Mouse (Mus musculus): ENCODE data around the gene Bmpr1a.
"Not testable (repeated sequence)": the region's sequence is repeated elsewhere in the genome, so short reads cannot be mapped to it uniquely, and the experiment has no call there.

The Bmpr1a gene

DNA sequence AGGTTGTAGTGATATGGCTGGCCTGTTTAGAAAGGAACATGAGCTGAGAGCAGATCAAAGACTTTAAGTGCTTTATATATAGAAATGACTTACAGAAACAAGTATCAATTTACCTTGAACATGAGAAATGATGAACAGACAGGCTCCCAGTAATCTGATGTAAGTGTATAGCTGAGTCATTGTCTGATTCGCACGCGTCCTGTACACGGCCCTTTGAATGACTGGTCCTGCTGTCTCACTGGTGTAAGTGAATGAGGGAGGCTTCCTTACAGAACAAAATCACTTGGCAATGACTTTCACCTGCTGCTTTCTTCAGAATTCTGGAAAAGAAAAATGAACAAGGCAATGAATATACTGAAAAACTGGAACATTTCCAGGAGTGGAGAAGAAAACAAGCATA lies 55.5 kb downstream of the Bmpr1a start:
- DNase-seq, result no peak

DNA sequence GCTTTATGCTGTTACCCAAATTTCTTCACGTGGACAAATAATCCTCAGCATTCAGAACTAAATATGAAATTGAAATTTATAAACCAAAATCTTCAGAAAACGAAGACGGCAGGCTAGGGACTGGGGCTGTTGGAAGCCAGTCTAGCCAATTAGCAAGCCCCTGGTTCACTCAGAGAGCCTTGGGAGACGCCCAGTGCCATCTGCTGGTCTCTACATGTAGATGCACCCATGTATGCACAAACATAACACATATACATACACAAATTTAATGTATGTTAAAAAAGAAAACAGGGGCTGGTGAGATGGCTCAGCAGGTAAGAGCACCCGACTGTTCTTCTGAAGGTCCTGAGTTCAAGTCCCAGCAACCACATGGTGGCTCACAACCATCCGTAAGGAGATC lies 56.5 kb downstream of the Bmpr1a start:
- no peak for DNase-seq

DNA sequence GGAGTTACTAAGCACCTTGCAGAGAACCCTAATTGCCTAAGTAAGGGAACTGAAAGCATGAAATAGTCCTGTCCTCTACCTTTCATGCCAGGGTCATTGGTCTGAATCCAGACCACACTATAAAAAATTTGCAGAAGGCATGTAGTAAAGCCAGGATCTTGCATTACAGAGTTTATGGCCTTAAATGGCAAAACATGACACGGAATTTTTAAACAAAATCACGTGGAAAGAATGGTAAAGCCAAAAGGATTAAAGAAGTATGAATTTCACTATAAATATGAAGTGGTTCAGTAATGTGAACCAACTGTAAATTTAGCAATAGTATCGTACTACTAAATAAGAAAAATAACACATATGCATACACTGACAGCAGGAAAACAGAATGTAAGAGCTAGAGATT lies 57.8 kb downstream of the Bmpr1a start:
- DNase-seq, result no peak

DNA sequence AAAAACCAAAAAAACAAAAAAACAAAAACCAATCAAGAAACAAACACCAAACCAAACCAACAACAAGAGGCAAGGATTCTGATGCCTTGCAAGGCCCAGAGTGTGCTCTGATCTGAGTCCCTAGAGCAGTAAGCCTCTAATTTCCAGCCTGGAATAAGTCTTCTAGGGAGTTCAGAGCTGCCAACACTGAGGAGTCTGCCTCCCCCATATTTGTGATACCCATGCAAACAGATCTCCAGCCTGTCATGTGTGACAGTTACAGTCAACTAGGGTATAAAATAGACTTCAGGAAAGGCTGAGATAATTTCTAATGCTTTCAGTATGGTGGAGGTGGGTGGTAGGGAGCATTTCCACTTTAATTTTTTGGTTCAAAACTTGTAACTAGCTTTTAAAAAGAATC lies 58.2 kb downstream of the Bmpr1a start:
- no peak for DNase-seq

- DNase-seq, result no peak
Measured at GRCm38 (mm10) chr14:34444368-34444767, 58.8 kb downstream of the Bmpr1a start.

GRCm38 (mm10) chr14:34442531-34442930 lies 60.6 kb downstream of the Bmpr1a start:
- DNase-seq, result no peak

- DNase-seq, result no peak
Measured at GRCm38 (mm10) chr14:34440526-34441066, 62.5 kb downstream of the Bmpr1a start.

DNA sequence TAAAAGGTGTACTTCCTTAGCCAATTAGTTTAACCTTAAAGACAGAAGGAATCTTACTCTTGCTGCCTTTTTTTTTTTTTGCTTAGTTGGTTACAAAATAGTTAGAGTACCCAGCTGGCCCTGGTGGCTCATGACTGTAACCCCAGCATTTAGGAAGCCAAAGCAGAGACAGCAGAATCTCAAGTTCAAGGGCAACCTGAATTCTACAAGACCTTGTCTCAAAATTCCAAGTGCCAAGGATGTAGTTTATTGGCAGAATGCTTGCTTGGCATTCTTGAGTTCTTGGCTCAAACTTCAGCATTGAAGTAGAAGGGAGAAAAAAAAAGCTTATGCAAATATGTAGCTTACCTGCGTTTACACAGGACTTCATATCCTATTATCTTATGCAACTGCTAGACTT lies 74.1 kb downstream of the Bmpr1a start:
- DNase-seq, result no peak

DNA sequence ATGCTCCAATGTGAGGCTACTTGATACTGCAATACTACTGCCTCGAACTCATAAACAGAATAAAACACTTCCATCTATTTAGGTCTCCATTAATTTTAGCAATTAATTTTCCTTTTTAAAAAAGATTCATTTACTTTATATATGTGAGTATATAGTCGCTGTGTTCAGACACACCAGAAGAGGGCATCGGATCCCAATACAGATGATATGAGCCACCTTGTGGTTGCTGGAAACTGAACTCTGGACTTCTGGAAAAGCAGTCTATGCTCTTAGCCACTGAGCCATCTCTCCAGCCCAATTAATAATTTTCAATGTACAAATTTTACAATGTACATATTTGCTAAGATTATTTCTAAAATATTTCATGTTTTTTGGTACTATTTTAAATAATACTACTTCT lies 74.9 kb downstream of the Bmpr1a start:
- no peak for DNase-seq

GRCm38 (mm10) chr14:34421078-34421477 lies 82.1 kb downstream of the Bmpr1a start:
- DNase-seq, result no peak

DNA sequence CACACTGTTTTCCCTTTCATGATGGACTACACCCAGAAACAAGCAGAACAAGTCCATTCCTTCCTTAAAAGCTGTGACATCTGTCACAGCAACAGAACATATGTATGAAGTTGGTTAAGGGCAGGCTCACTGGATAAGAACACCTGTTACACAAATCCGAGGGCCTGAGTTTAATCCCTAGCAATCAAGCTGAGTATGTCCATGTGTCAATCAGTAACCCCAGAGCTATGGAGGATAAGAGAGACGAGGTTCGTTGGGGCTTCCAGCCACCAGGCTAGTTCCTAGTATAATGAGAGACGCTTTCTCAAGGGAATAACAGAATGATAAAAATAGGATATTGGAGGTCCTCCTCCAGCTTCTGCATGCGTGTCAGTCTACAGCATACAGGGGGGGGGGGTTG lies 85.6 kb downstream of the Bmpr1a start:
- DNase-seq, result no peak

GRCm38 (mm10) chr14:34416946-34417345 lies 86.2 kb downstream of the Bmpr1a start:
- not testable (repeated sequence) for DNase-seq

- no peak for DNase-seq
Measured at GRCm38 (mm10) chr14:34412164-34412896, 90.8 kb downstream of the Bmpr1a start.

- DNase-seq, result no peak
Measured at GRCm38 (mm10) chr14:34410716-34411115, 92.4 kb downstream of the Bmpr1a start.

DNA sequence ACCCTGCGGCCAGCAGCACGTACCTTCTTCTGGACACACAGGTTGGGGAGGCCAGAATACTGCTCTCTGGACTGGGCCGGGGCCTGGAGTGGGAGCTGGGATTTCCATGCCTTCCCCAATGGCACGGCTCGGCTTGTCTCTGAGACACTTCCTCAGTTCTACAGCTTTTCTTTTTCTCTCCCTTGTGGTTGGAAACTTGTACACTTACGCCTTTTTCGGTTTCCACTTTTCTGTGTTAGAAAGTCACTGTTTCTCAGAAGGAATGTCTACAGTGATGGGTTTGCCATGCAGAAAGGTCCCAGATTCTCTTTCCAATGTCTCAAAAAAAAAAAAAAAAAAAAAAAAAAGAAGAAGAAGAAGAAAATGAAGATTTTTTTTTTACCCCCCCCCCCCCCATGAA lies 99.7 kb downstream of the Bmpr1a start:
- DNase-seq, result no peak

DNA sequence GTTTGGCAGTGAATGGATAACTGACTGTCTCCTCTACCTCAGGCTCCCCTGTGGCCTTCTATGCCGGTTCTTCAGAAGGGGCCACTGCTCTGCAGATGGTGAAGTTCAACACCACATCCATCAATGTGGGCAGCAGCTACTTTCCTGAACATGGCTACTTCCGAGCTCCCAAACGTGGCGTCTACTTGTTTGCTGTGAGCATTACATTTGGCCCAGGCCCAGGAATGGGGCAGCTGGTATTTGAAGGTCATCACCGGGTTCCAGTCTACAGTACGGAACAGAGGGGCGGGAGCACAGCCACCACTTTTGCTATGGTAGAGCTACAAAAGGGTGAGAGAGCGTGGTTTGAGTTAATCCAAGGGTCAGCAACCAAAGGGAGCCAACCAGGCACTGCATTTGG lies 100.3 kb downstream of the Bmpr1a start:
- no peak for DNase-seq

DNA sequence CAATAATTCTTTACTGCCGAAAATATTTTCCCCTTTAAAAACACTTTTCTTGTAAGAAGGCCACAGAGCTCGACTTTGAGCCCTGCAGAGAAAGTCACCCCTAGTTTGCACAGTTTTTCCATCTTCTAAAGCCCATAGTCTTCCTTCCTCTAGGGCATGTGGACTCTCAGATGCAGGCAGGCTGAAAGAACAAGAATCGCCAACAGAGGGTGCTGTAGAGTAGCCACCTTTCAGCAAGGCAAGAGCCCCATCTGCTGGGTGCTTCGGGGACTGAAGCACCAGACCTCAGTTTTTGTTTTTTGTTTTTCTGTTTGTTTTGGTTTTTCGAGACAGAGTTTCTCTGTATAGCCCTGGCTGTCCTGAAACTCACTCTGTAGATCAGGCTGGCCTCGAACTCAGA lies 102.0 kb downstream of the Bmpr1a start:
- DNase-seq, result peak; percentile 34

GRCm38 (mm10) chr14:34400021-34400420 lies 103.1 kb downstream of the Bmpr1a start:
- no peak for DNase-seq

DNA sequence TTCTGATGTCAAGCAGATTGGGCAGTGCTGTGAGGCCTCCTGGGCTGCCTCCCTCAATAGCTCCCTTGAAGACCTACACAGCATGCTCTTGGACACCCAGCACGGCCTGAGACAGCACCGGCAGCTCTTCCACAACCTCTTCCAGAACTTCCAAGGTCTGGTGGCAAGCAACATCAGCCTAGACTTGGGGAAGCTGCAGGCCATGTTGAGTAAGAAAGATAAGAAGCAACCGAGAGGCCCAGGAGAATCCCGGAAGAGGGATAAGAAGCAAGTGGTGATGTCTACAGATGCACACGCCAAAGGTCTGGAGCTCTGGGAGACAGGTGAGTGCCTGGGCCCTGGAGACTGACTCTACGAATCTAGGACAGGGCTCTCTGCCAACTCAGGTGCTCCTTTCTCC lies 103.8 kb downstream of the Bmpr1a start:
- no peak for DNase-seq

DNA sequence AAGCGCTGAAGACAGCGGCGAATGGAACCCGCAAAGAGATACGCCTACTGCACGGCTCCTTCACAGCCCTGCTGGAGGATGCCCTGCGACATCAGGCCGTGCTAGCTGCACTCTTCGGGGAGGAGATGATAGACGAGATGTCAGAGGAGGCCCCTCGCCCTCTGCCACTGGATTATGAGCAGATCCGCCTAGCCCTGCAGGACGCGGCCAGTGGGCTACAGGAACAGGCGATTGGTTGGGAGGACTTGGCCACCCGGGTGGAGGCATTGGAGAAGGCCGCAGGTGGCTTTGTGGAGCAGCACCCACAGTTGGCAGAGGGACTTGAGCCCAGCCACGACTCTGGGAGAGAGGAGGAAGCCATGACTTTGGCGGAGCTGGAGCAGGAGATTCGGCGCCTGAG lies 104.2 kb downstream of the Bmpr1a start:
- DNase-seq, result no peak

DNA sequence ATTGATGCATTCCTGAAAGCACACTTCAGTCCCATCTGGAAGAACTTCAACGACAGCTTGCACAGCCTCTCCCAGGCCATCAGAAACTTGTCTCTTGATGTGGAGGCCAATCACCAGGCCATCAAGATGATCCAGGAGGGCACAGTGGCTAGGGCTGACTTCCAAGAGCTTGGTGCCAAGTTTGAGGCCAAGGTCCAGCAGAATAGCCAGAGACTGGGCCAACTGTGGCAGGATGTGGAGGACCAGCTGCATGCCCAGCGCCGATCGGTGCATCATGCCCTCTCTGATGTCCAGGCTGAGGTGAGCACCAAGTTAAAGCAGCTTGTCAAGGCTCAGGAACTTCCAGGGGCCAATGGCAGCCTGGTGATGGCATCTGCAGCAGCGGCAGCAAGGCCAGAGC lies 105.3 kb downstream of the Bmpr1a start:
- no peak for DNase-seq

DNA sequence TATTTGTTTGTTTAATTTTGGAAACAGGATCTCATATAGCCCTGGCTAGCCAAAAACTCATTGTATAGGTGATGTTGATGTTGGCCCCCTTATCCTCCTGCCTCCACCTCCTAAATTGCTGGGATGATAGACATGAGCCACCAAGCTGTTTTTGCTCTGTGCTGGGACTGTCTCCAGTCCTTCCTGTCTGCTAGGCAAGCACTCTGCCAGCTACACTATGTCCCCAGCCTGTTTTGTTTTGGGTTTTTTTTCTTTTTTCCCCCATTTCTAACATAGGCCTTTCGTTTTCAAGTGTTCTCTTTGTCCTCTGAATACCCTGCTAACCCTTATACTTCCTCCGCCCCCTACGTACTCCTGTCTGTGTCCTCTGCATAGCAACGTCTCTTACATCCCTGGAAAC lies 109.8 kb downstream of the Bmpr1a start:
- DNase-seq, result no peak

GRCm38 (mm10) chr14:34382921-34383704 lies 120.0 kb downstream of the Bmpr1a start:
- DNase-seq, result no peak

Measured in right cerebral cortex, postnatal 25 days (tissue).